Mouse (Mus musculus) colon, adult 2 months (tissue): ENCODE results near the gene Olfr668. TPM values are rescaled to one million over a fixed set of nuclear protein-coding genes. Genes with fewer than 3 reads are reported as not detected.

Experiments used
- polyA plus RNA-seq: library from polyadenylated mRNA; depleted of rRNA; stranded (reverse); fragments of >200 nt; gene quantifications from 2 replicates; pipeline ENCODE4 v1.2.3, GENCODE M21; 2012; rRNA removed

Gene Olfr668
- polyA plus RNA-seq: not detected in 2 replicates

DNA sequence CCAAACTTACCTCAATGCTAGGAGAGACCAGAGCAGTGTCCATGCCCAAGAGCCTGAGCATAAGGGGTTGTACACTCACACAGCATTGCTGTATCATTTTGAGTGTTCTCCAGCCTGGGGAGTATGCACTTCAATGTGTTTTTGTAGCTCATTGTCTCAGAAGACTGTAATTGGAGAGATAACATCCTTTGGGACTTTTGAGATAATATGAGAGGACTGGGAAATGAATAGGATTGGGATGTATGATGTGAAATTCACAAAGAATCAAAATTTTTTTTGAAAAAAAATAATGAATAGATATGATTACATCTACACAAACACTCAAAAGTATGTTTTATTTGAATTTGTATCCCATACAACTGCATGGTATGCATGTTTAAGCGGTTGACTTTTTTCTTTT, at the start of gene Olfr668:
TSS of gene Olfr668 (minus strand) at position 101 of the 400 bp plus-strand sequence.

DNA sequence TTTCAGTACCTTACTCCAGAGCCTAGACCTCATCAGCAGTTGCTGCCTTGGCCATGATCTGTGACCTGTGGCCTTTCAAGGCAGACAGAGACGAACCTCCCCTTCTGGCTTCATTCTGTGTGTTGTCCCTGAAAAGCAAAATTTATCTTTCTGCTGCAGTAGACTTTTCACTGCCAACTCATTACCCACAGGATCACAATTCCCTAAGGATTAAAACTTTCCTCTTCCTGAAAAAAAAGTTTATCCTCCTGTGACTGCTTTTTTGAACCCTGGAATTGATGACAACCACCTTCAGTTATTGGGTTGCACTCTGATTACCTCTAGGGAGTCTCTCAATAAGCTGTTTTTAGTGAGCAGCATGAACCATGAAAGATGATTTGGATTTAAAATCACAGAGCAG, 34.7 kb upstream of the Olfr668 start, which contains the start of gene Olfr670:
TSS of gene Olfr670 (minus strand) at position 101 of the 400 bp plus-strand sequence.

DNA sequence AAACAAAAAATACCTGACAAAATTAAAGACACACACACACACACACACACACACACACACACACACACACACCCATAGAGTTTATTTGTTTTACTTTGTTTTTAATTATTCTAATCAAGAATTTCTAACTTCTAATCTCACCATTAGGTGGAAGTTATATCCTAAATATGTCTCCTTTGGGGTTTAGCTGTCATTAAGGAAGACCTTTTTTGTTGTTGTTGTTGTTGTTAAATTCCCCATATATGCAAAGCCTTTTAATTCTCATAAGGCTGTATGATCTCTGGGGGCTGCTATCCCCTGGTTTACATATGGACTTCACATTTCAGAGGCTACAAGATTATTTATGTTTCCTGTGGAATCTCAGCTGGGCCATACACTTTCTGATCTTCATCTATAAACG, 6.1 kb upstream of the Olfr668 start, which contains the start of gene Olfr669:
TSS of gene Olfr669 (plus strand) at position 301 of the 400 bp plus-strand sequence.

DNA sequence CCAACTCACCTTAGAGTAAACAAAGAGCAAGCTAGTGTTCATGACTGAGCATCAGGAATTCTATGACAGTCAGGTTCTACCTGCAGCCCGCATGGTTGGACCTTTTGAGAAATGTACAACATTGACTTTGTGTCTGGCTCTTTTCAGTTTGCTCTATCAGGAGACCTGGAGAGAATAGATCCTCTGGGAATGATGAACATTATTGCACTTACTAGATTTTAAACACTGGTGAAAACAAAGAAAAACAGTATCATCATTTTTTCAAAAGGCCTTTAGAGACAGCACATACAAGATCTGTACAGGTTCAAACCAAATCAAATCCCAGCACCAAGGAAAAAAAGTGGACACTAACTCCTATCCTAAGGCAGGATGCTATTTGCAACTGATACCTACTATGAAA, 6.5 kb downstream of the Olfr668 start, which contains the start of gene Olfr667:
TSS of gene Olfr667 (minus strand) at position 101 of the 400 bp plus-strand sequence.

DNA sequence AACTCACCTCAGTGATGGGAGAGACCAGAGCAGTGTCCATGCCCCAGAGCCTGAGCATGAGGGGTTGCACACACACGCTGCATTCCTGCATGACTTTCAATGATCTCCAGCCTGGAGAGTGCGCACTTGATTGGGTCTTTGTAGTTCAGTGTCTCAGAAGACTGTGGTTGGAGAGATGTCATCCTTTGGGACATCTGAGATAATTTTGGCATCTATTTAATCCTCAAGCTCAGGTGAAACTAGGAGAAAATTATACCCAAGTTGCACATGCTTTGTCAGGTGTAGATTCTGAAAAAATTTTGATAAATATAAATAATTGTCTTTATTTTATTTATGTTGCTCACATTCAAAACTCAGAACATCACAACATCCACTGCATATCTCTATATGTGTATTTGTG, 32.0 kb downstream of the Olfr668 start, which contains the start of gene Olfr666:
TSS of gene Olfr666 (minus strand) at position 101 of the 400 bp plus-strand sequence.

DNA sequence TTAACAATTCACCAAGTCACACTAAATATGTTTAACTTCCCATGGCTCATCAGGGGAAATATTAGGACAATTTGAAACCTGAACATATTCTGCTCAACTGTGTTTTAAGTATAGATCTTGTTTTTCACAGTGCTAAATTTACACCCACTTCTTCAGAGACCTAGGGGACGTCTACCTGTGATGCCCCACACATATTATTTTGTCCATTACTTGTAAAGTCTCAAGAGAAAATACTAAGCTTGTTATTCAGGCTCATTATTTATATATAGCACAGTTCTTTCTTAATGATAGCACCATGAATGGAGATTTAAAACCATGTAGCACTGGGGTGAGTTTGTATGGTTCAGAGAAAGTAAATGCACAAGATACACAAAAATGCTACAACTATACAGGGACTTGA, 50.1 kb downstream of the Olfr668 start, which contains the start of gene Olfr665:
TSS of gene Olfr665 (plus strand) at position 301 of the 400 bp plus-strand sequence.

Other genes starting within 250 kb of the Olfr668 start
- gene Olfr661, start 241.6 kb downstream of the Olfr668 start, polyA plus RNA-seq: not detected in 2 replicates
- not detected in 2 replicates for gene Usp17le, start 150.6 kb downstream of the Olfr668 start, polyA plus RNA-seq
- not detected in 2 replicates for gene Usp17lb, start 85.5 kb downstream of the Olfr668 start, polyA plus RNA-seq
- gene Usp17la, start 71.0 kb downstream of the Olfr668 start, polyA plus RNA-seq: not detected in 2 replicates
- gene Olfr665, start 50.0 kb downstream of the Olfr668 start, polyA plus RNA-seq: not detected in 2 replicates
- not detected in 2 replicates for gene Olfr666, start 32.1 kb downstream of the Olfr668 start, polyA plus RNA-seq
- not detected in 2 replicates for gene Olfr667, start 6.6 kb downstream of the Olfr668 start, polyA plus RNA-seq
- gene Olfr669, start 6.2 kb upstream of the Olfr668 start, polyA plus RNA-seq: not detected in 2 replicates
- gene Olfr670, start 34.6 kb upstream of the Olfr668 start, polyA plus RNA-seq: not detected in 2 replicates
- gene Olfr671, start 51.1 kb upstream of the Olfr668 start, polyA plus RNA-seq: not detected in 2 replicates
- not detected in 2 replicates for gene Olfr672, start 74.0 kb upstream of the Olfr668 start, polyA plus RNA-seq
- not detected in 2 replicates for gene Olfr675, start 100.4 kb upstream of the Olfr668 start, polyA plus RNA-seq
- not detected in 2 replicates for gene Olfr676, start 104.6 kb upstream of the Olfr668 start, polyA plus RNA-seq
- gene Olfr677, start 123.3 kb upstream of the Olfr668 start, polyA plus RNA-seq: not detected in 2 replicates
- not detected in 2 replicates for gene Olfr678, start 136.4 kb upstream of the Olfr668 start, polyA plus RNA-seq
- gene Olfr679, start 153.1 kb upstream of the Olfr668 start, polyA plus RNA-seq: not detected in 2 replicates
- gene Olfr680-ps1, start 164.8 kb upstream of the Olfr668 start, polyA plus RNA-seq: not detected in 2 replicates
- gene Olfr681, start 188.8 kb upstream of the Olfr668 start, polyA plus RNA-seq: not detected in 2 replicates
- not detected in 2 replicates for gene Olfr683, start 219.0 kb upstream of the Olfr668 start, polyA plus RNA-seq
- not detected in 2 replicates for gene Olfr684, start 235.6 kb upstream of the Olfr668 start, polyA plus RNA-seq